Mouse (Mus musculus) heart, embryonic 14.5 days (tissue): Measurements from ENCODE around the gene Atmin. TPM values are rescaled to one million over a fixed set of nuclear protein-coding genes. Genes with fewer than 3 reads are reported as not detected.
A peak's percentile ranks its signal among the peaks of the same experiment; 100 is the strongest.

ENCODE experiments used
- ATAC-seq: fragments of 200-750 bp; cut with Nextera tagmentation; 2 replicates; pipeline ENCODE4 v1.8.0; 2017; ENCODE audit warnings: low read depth, moderate TSS enrichment; ENCODE audit not compliant: insufficient number of reproducible peaks, insufficient read depth, low FRiP score
- H3K27ac ChIP-seq, 2 experiments: fragments of 200-500 bp in 1 of 2; fragments of 300-500 bp in 1 of 2; sonication (generic) in 1 of 2; replicated peaks in 1 of 2; 2 replicates each; pipeline ENCODE4 v1.5.1; 2012 to 2014; ENCODE audit warnings: low read depth in 2 of 2, low read length in 2 of 2, control low read depth in 1 of 2, mild to moderate bottlenecking in 1 of 2, mixed read lengths in 1 of 2; ENCODE audit not compliant: control insufficient read depth in 1 of 2, insufficient read depth in 1 of 2
- H3K27me3 ChIP-seq: fragments of 300-500 bp; sonication (generic); 2 replicates; pipeline ENCODE4 v1.6.1; 2014; ENCODE audit warnings: mild to moderate bottlenecking, low read length, control low read depth; ENCODE audit not compliant: control insufficient read depth, insufficient read depth
- H3K36me3 ChIP-seq: fragments of 300-500 bp; sonication (generic); 2 replicates; pipeline ENCODE4 v1.6.1; 2014; ENCODE audit warnings: mild to moderate bottlenecking, control low read depth, low read length, mixed read lengths; ENCODE audit not compliant: control insufficient read depth, insufficient read depth
- H3K4me1 ChIP-seq, 2 experiments: fragments of 200-500 bp in 1 of 2; fragments of 300-500 bp in 1 of 2; sonication (generic) in 1 of 2; 2 replicates each; pipeline ENCODE4 v1.6.1; 2012 to 2014; ENCODE audit warnings: low read length in 2 of 2, control low read depth in 1 of 2, mixed read lengths in 1 of 2; ENCODE audit not compliant: control insufficient read depth in 2 of 2, insufficient read depth in 2 of 2
- H3K4me2 ChIP-seq: fragments of 300-500 bp; sonication (generic); 2 replicates; pipeline ENCODE4 v1.6.1; 2014; ENCODE audit warnings: mild to moderate bottlenecking, low read length
- H3K4me3 ChIP-seq, 2 experiments: fragments of 200-500 bp in 1 of 2; fragments of 300-500 bp in 1 of 2; sonication (generic) in 1 of 2; 2 replicates each; pipeline ENCODE4 v1.5.1; 2012 to 2014; ENCODE audit warnings: low read length in 2 of 2, mild to moderate bottlenecking in 2 of 2, control low read depth in 1 of 2, low read depth in 1 of 2, moderate library complexity in 1 of 2; ENCODE audit not compliant: control insufficient read depth in 1 of 2, insufficient read depth in 1 of 2
- H3K9ac ChIP-seq: fragments of 300-500 bp; sonication (generic); 2 replicates; pipeline ENCODE4 v1.6.1; 2014; ENCODE audit warnings: mild to moderate bottlenecking, low read length
- H3K9me3 ChIP-seq: fragments of 300-500 bp; sonication (generic); 2 replicates; pipeline ENCODE4 v1.6.1; 2016; ENCODE audit warnings: low read length, control low read depth; ENCODE audit not compliant: control insufficient read depth
- WGBS: fragments of 180-500 bp; shearing (Covaris S2); extraction: QIAGEN DNeasy Blood & Tissue Kit; methylation state at CpG from one replicate; pipeline ENCODE4 v1.1.7; 2014; 5-methylcytosine and 5-hydroxymethylcytosine counted together
- polyA plus RNA-seq: library from polyadenylated mRNA; unstranded; fragments of >200 nt; fragmentation: Nextera tagmentation; extraction: Ambion mirVana; gene quantifications from 2 replicates; pipeline ENCODE4 v1.2.1, GENCODE M21; 2014

Gene Atmin
- polyA plus RNA-seq, 1 experiment from 2014 or later: 11.6 TPM

DNA sequence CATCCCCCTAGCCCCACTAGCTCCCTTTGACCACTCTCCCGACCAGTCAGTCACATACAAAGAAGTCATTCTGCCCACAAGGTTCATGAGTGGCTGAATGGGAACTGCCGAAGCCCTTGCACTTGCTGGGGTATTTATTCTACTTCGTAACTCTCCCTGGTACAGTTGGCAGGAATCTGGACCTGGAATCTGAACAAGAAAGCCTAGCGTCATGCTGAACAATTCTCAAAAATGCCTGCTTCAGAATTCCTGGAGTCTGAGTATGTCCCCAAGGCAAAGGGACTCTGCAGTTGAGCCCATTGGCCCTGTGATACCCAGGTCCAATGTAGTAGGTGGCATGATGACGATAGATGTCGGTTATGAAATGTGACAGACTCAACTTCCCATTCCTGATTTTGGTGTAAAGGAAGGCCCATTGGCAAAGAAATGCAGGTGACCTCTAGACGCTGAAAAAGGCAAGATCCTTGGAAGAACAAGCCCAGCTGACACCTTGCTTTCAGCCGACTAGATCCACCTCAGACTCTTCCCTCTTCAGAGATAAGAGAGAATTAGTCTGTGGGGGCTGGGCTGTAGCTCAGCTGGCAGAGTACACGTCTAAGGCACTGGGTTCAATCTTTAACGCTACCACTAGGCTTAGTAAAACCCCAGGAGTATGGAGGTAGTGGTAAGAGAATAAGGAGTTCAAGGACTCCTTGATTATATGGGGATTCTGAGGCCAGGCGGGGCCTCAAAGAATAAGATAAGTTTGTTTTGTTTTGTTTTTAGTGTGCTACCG is 722 bp upstream of the Atmin start:
- Histone ChIP-seq H3K4me2 (peak overlapping the region; percentile 33), H3K4me1 (peaks cover 19 to 35% of the 10 kb centered on the region in 2 experiments), H3K27ac (no peak overlapping the region), H3K9me3 (no peaks in the 10 kb centered on the region), H3K4me3 (no peak overlapping the region), H3K27me3 (no peaks in the 10 kb centered on the region), H3K9ac (no peak overlapping the region), H3K36me3 (peaks cover 15% of the 10 kb centered on the region)
- WGBS: 69% methylated on average over 12 of the region's 12 CpGs
- ATAC-seq: no peak

DNA sequence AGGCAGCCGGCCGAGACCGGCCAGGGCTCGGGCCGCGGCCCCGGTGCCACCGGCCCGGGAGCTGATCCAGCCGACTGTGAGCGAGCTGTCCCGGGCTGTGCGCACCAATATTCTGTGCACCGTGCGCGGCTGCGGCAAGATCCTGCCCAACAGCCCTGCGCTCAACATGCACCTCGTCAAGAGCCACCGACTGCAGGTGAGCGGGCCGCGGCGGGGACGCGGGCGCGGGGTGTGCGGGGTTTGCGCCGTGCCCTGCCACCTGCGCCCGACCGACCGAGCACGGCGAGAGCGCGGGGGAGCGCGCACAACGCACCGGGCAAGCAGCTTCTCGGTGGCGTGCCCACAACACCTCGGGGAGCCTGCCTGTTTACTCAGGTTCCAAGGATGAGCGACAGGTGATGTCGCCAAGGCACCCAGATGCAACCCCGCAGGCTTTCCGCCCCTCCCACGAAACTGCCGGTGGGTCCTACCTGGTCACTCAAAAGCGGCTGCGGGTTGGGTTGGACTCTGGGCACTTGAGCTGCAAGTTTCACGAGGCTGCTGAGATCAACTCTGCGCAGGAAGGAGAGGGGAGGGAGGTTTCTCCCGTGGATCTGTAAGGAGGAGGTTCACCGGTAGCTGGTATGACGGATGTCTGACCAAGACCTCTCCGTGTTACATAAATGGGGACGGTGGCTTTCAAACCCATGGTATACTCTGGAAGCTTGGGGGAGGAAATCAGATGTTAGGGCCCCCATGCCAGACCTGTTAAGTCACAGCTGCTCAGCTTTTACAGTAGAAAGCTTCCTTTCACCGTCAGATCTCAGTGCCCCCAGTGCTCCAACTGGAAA is 577 bp downstream of the Atmin start:
- under 1% methylated on average over 61 of the region's 62 CpGs for WGBS

DNA sequence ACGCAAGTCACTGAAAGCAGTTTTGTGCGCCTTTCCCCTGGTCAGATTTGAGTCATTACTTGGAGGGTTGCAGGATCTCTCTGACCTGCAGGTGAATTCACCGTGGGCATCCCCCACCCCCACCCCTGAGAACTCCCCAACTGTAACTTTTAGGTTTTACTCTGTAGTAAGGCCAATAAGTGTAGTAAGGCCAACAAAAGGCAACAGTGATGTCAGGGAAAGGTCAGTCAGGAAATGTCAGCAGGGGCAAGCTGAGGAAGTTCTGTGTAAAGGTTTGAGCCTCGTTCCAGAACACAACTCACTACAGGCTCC is 1.1 kb downstream of the Atmin start:
- WGBS: 16% methylated on average over 4 of the region's 4 CpGs
- no peak for ATAC-seq
- peaks cover 25 to 45% of the 10 kb centered on the region in 2 experiments for H3K4me1 ChIP-seq
- no peaks in the 10 kb centered on the region for H3K36me3 ChIP-seq
- no peaks in the 10 kb centered on the region for H3K9me3 ChIP-seq
- no peaks in the 10 kb centered on the region for H3K27me3 ChIP-seq
- peak overlapping the region; percentile 97 for H3K4me2 ChIP-seq
- H3K27ac ChIP-seq: peak overlapping the region in 1 of 2 experiments; percentile 46; a peak in 1 of 4 replicates
- peak overlapping the region; percentile 95 to 98 for H3K4me3 ChIP-seq
- H3K9ac ChIP-seq: peak overlapping the region; percentile 93

More for the DNA sequence above, 577 bp downstream of the Atmin start:
- H3K9me3 ChIP-seq: no peaks in the 10 kb centered on the region
- peak overlapping the region; percentile 93 for H3K9ac ChIP-seq
- peak overlapping the region; percentile 97 for H3K4me2 ChIP-seq
- H3K4me1 ChIP-seq: peaks cover 25 to 45% of the 10 kb centered on the region in 2 experiments
- no peaks in the 10 kb centered on the region for H3K27me3 ChIP-seq
- 0 out of 2 replicates have a peak, but pooled peaks cover 3% of the 10 kb centered on the region for H3K36me3 ChIP-seq
- peak overlapping the region; percentile 95 to 98 for H3K4me3 ChIP-seq
- peak overlapping the region in 1 of 2 experiments; percentile 46; a peak in 1 of 4 replicates for H3K27ac ChIP-seq
- peak; percentile 48 for ATAC-seq

DNA sequence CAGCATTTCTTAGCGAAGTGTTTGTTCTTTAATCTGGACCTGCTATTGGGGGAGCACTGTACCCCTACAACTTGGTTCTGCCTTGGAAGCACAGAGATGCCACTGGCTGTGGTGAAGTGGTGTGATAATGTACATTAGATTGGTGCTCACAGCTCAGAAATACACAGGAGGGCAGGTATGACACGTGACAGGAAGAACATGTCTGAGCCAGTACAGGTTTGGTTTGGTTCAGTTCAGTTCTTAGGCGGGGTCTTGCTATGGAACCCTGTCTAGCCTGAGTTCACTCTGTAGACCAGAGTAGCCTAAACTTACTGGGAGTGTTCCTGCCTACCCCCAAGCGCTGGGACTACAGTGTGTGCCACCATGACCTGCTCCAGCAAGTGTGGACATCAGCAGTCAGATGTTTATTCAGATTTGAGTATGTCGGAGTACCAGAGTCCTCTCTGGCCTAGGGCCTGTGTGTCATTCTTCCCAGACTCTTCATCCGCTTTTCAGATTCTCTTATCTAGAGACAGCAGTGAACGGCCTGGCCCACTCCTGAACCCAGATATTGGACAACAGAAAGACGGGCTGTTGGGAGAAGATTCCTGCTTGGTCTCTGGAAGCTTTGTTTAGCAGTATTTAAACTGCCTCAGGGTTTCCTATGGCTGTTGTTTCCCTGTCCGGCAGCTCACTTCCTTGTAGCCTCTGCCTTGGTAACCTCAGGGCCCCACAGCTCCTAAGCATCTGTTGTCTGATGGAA is 2.1 kb downstream of the Atmin start:
- Histone ChIP-seq H3K9ac (peak overlapping the region; percentile 61; the same call in 1 of the 2 replicates), H3K4me2 (peak overlapping the region; percentile 97), H3K27me3 (no peaks in the 10 kb centered on the region), H3K27ac (peak overlapping the region; percentile 82 to 90), H3K4me1 (peaks cover 25 to 48% of the 10 kb centered on the region in 2 experiments), H3K9me3 (no peaks in the 10 kb centered on the region), H3K36me3 (no peaks in the 10 kb centered on the region), H3K4me3 (no peak overlapping the region)
- no peak for ATAC-seq
- 50% methylated on average over 9 of the region's 9 CpGs for WGBS

DNA sequence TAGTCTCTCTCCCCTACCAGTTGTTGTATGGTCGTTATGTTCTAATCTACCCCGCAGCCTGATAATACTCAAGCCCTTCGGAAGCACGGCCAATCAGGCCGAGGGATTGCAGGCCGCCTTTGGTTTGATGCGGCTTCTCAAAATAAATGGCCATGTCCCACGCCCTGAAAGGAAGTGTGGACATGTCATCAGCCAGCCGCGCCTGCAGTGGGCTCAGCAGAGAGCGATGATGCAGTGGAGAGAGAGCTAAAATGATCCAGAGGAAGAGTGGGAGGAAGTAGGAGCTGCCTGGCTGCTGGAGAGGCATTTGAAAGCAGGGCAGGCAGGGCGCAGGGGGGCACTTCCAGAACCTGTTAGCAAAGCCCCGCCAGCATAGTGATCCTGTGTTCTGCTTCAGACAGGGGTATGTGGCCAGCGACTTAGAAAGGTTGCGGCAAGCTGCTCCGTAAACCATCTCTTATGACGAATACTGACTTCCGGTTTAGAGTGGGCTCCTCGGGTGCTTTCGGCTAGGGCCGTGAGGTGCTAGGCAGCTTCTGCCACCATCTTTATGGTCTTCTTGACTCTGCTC is 3.2 kb downstream of the Atmin start:
- no peaks in the 10 kb centered on the region for H3K36me3 ChIP-seq
- peak overlapping the region; percentile 82 to 90 for H3K27ac ChIP-seq
- WGBS: 17% methylated on average over 21 of the region's 21 CpGs
- H3K9ac ChIP-seq: peak overlapping the region; percentile 61
- H3K4me1 ChIP-seq: peaks cover 27 to 52% of the 10 kb centered on the region in 2 experiments
- H3K4me3 ChIP-seq: peak overlapping the region; percentile 22 to 30
- H3K27me3 ChIP-seq: no peaks in the 10 kb centered on the region
- H3K4me2 ChIP-seq: peak overlapping the region; percentile 97
- ATAC-seq: 0 out of 2 replicates have a peak, but pooled peaks have one; percentile 16
- H3K9me3 ChIP-seq: no peaks in the 10 kb centered on the region

DNA sequence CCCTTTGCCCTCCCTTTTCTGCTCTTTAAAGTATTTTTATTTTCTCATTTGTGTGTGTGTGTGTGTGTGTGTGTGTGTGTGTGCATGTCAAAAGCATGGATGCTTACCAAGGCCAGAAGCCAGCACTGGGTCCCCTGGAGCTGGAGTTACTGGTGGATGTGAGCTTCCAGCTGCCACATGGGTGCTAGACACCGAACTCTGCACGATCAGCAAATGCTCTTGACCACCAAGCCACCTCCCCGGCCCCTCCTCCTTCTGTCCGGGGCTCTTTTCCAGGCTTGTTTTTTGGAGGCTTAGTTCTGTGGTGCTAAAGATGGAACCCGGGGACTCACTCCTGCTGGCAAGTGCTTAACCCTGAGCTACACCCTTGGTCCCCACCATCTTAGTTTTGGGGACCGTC is 3.7 kb downstream of the Atmin start:
- H3K4me1 ChIP-seq: peaks cover 29 to 57% of the 10 kb centered on the region in 2 experiments
- no peak for ATAC-seq
- peak overlapping the region; percentile 22 to 30; a peak in 3 of 4 replicates for H3K4me3 ChIP-seq
- no peaks in the 10 kb centered on the region for H3K36me3 ChIP-seq
- H3K27me3 ChIP-seq: no peaks in the 10 kb centered on the region
- WGBS: 47% methylated on average over 6 of the region's 6 CpGs
- H3K27ac ChIP-seq: peak overlapping the region; percentile 82 to 90
- H3K9ac ChIP-seq: peak overlapping the region; percentile 61
- H3K4me2 ChIP-seq: peak overlapping the region; percentile 97
- no peaks in the 10 kb centered on the region for H3K9me3 ChIP-seq

DNA sequence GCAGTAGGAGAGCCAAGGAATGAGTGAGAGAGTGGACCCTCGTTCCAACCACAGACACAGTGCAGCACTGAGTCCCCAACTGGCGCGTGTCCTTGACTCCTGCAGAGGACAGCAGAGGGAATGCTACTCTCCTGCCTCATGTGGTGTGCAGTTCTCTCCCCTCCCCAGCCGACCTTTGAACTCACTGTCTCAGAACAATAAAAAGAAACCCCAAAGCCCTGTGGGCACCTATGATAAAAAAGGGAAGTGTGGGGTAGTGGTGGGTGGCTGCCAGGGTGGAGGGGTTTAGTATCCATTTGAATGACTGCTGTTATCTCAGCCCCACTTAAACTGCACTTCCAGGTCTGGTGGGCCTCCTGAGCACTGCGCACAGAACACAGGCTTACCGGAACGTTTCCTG is 4.4 kb downstream of the Atmin start:
- Histone ChIP-seq H3K4me1 (peaks cover 29 to 59% of the 10 kb centered on the region in 2 experiments), H3K36me3 (no peaks in the 10 kb centered on the region), H3K4me3 (no peak overlapping the region), H3K4me2 (peak overlapping the region; percentile 23), H3K27ac (peak overlapping the region; percentile 28 to 90), H3K9me3 (no peaks in the 10 kb centered on the region), H3K9ac (no peak overlapping the region; the same call in 1 of the 2 replicates), H3K27me3 (no peaks in the 10 kb centered on the region)
- no peak for ATAC-seq
- 42% methylated on average over 7 of the region's 7 CpGs for WGBS
